Mouse (Mus musculus) heart, postnatal 0 days (tissue): ENCODE data around the gene Gm6793. TPM values are rescaled to one million over a fixed set of nuclear protein-coding genes. Genes with fewer than 3 reads are reported as not detected.

ENCODE experiments used
- ATAC-seq: fragments of 200-750 bp; cut with Nextera tagmentation; 2 replicates; pipeline ENCODE4 v1.8.0; 2017; ENCODE audit warnings: low read depth, moderate number of reproducible peaks, moderate library complexity; ENCODE audit not compliant: insufficient read depth
- DNase-seq: peaks from one replicate; pipeline ENCODE4 v3.0.0-alpha.2; 2016; ENCODE audit warnings: low spot score
- H3K27ac ChIP-seq: fragments of 300-500 bp; sonication (generic); 2 replicates; pipeline ENCODE4 v1.5.1; 2014; ENCODE audit warnings: low read depth, mild to moderate bottlenecking
- H3K27me3 ChIP-seq: fragments of 300-500 bp; sonication (generic); 2 replicates; pipeline ENCODE4 v1.6.1; 2014; ENCODE audit warnings: low read length, mixed read lengths; ENCODE audit not compliant: control insufficient read depth, insufficient read depth
- H3K36me3 ChIP-seq: fragments of 300-500 bp; sonication (generic); replicated peaks from 2 replicates; pipeline ENCODE4 v1.6.1; 2014; ENCODE audit warnings: low read length, mixed read lengths; ENCODE audit not compliant: control insufficient read depth, insufficient read depth
- H3K4me1 ChIP-seq: fragments of 300-500 bp; sonication (generic); 2 replicates; pipeline ENCODE4 v1.6.1; 2014; ENCODE audit warnings: antibody characterized with exemption; ENCODE audit not compliant: control insufficient read depth, insufficient read depth
- H3K4me2 ChIP-seq: fragments of 300-500 bp; sonication (generic); 2 replicates; pipeline ENCODE4 v1.6.1; 2014; ENCODE audit warnings: low read depth, mild to moderate bottlenecking, low read length, moderate library complexity
- H3K4me3 ChIP-seq: fragments of 300-500 bp; sonication (generic); 2 replicates; pipeline ENCODE4 v1.5.1; 2014; ENCODE audit warnings: low read depth, low read length
- H3K9ac ChIP-seq: fragments of 300-500 bp; sonication (generic); replicated peaks from 2 replicates; pipeline ENCODE4 v1.6.1; 2014; ENCODE audit warnings: low read depth, low read length, mixed read lengths
- H3K9me3 ChIP-seq: fragments of 300-500 bp; sonication (generic); replicated peaks from 2 replicates; pipeline ENCODE4 v1.6.1; 2016; ENCODE audit warnings: low read length; ENCODE audit not compliant: control insufficient read depth
- CTCF ChIP-seq: IDR thresholded peaks from 2 replicates; pipeline ENCODE4 v1.5.1; 2016; ENCODE audit warnings: antibody characterized with exemption, control low read depth, low read depth
- EP300 ChIP-seq: IDR thresholded peaks from 2 replicates; pipeline ENCODE4 v1.6.1; 2016; ENCODE audit warnings: antibody characterized with exemption, low read depth
- WGBS: fragments of 180-500 bp; shearing (Covaris S2); extraction: QIAGEN DNeasy Blood & Tissue Kit; methylation state at CpG from one replicate; pipeline ENCODE4 v1.1.7; 2014; 5-methylcytosine and 5-hydroxymethylcytosine counted together
- polyA plus RNA-seq: library from polyadenylated mRNA; unstranded; fragments of >200 nt; fragmentation: Nextera tagmentation; extraction: Ambion mirVana; gene quantifications from 2 replicates; pipeline ENCODE4 v1.2.1, GENCODE M21; 2015
- total RNA-seq: library from RNA; depleted of rRNA; stranded (reverse); fragments of >200 nt; gene quantifications from 2 replicates; pipeline ENCODE4 v1.2.3, GENCODE M21; 2014; ENCODE audit warnings: low replicate concordance; rRNA removed

Gene Gm6793
- total RNA-seq: not detected in 2 replicates
- polyA plus RNA-seq: 0.14 and 0.45 TPM in 2 replicates

DNA sequence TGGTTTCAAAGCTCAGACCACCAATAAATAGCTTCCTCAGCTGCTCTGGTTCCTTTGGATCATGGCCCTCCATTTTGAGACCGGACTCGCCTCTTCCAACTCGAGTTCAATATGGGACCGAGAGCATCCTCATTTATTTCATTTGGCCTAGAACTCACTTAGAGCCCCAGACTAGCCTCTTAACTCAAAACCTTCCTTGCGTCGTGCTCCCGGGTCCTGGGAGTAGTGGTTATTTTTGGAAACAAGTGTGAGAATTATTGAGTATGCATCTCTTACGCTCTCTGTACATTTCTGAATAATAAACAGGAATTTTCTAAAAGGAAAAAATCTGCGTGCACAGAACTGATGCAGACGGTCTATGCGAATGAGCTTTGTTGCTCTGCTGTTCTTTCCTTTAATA is at the start of gene Gm6793:
TSS of gene Gm6793 (minus strand) at position 101 of the 400 bp plus-strand sequence.
- DNase-seq: no peak
- Histone ChIP-seq H3K36me3 (peaks cover 34% of the 10 kb centered on the region), H3K9me3 (no peaks in the 10 kb centered on the region), H3K4me2 (no peak within 1 kb of the TSS), H3K27ac (no peak within 1 kb of the TSS), H3K4me3 (no peak within 1 kb of the TSS), H3K4me1 (peaks cover 18% of the 10 kb centered on the region), H3K27me3 (no peaks in the 10 kb centered on the region), H3K9ac (no peak within 1 kb of the TSS)
- TF ChIP-seq CTCF (no peak), EP300 (no peak)
- whole genome bisulfite sequencing: 84% methylated on average over 11 of the region's 11 CpGs
- no peak for ATAC-seq

GRCm38 (mm10) chr8:112061372-112061771 is 46.5 kb upstream of the Gm6793 start:
- WGBS: 24% methylated on average over 4 of the region's 4 CpGs
- no peak overlapping the region for H3K4me2 ChIP-seq
- no peak for TF ChIP-seq EP300
- TF ChIP-seq CTCF: peak; percentile 70
- H3K9ac ChIP-seq: no peak overlapping the region
- H3K27me3 ChIP-seq: no peaks in the 10 kb centered on the region
- no peaks in the 10 kb centered on the region for H3K4me1 ChIP-seq
- ATAC-seq (peak; percentile 24; the same call in 1 of the 2 replicates), DNase-seq (peak; percentile 69)
- no peak overlapping the region for H3K4me3 ChIP-seq
- no peak overlapping the region for H3K27ac ChIP-seq
- no peaks in the 10 kb centered on the region for H3K9me3 ChIP-seq
- no peaks in the 10 kb centered on the region for H3K36me3 ChIP-seq

- TF ChIP-seq CTCF (no peak), EP300 (no peak)
Observed at GRCm38 (mm10) chr8:112054456-112054855, 39.6 kb upstream of the Gm6793 start.

GRCm38 (mm10) chr8:112051537-112051936 is 36.7 kb upstream of the Gm6793 start:
- 64% methylated on average over 9 of the region's 9 CpGs for WGBS
- Histone ChIP-seq H3K4me3 (no peak overlapping the region), H3K9me3 (no peaks in the 10 kb centered on the region), H3K9ac (no peak overlapping the region), H3K27me3 (0 out of 2 replicates have a peak, but pooled peaks cover 3% of the 10 kb centered on the region), H3K4me2 (no peak overlapping the region), H3K4me1 (no peaks in the 10 kb centered on the region), H3K27ac (no peak overlapping the region), H3K36me3 (no peaks in the 10 kb centered on the region)
- TF ChIP-seq CTCF (no peak), EP300 (no peak)
- ATAC-seq (no peak), DNase-seq (no peak)

More at GRCm38 (mm10) chr8:112054456-112054855, 39.6 kb upstream of the Gm6793 start:
- Histone ChIP-seq H3K27ac (no peak overlapping the region), H3K4me2 (no peak overlapping the region), H3K9ac (no peak overlapping the region), H3K9me3 (no peaks in the 10 kb centered on the region), H3K4me3 (no peak overlapping the region), H3K4me1 (no peaks in the 10 kb centered on the region), H3K27me3 (0 out of 2 replicates have a peak, but pooled peaks cover 3% of the 10 kb centered on the region), H3K36me3 (no peaks in the 10 kb centered on the region)
- no peak for ATAC-seq
- no peak for DNase-seq

DNA sequence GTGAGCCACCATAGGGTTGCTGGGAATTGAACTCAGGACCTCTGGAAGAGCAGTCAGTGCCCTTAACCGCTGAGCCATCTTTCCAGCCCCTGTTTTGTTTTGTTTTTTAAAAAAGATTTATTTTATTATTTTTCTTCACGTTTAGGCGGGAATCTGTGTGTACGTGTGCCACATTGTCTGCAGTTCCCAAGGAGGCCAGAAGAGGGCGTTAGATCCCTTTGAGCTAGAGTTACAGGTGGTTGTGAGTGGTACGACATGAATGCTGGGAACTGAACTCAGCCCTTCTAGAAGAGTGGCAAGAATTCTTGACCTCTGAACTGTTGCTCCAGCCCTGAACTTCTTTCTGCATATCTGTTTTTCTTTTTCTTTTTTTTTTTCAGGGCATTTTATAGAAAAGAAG is 35.1 kb upstream of the Gm6793 start:
- 71% methylated on average over 6 of the region's 6 CpGs for WGBS
- no peak for ATAC-seq

DNA sequence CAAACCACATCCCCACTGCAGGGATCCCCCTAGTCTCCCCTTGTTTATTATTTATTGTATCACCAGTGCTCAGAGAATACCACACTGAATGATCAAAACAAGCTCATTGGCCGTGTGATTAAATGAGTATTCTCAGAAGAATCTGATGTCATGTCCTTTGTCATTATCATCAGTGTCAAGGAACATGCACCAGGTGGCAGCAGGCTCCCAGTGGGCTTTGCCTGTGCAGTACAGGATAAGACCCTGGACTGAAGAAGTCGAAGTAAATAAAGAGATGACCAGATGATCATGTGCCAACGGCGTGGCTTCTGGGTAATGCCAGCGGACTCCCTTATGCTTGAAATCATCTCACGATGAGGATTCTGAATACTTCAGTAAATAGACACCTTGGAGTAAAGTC is 33.5 kb upstream of the Gm6793 start:
- no peak for ATAC-seq
- Histone ChIP-seq H3K27me3 (no peaks in the 10 kb centered on the region), H3K36me3 (no peaks in the 10 kb centered on the region), H3K27ac (no peak overlapping the region), H3K4me1 (no peaks in the 10 kb centered on the region), H3K4me3 (no peak overlapping the region), H3K9me3 (no peaks in the 10 kb centered on the region), H3K4me2 (no peak overlapping the region), H3K9ac (no peak overlapping the region)
- no peak for TF ChIP-seq CTCF
- TF ChIP-seq EP300: no peak
- DNase-seq: no peak
- WGBS: 70% methylated on average over 6 of the region's 6 CpGs

More for the DNA sequence above, 35.1 kb upstream of the Gm6793 start:
- Histone ChIP-seq H3K4me3 (no peak overlapping the region), H3K9ac (no peak overlapping the region), H3K27ac (no peak overlapping the region), H3K36me3 (no peaks in the 10 kb centered on the region), H3K9me3 (no peaks in the 10 kb centered on the region), H3K4me1 (no peaks in the 10 kb centered on the region), H3K4me2 (no peak overlapping the region), H3K27me3 (no peaks in the 10 kb centered on the region)
- DNase-seq: no peak
- TF ChIP-seq EP300 (no peak), CTCF (no peak)
